Comparison of ENCODE assay signal across 22 mouse cellular contexts in genomic region chr4:105208977-105209376, GRCm38 (mm10). TPM values are rescaled to one million over a fixed set of nuclear protein-coding genes. Genes with fewer than 3 reads are reported as not detected.
DNase-seq lines count a peak whose midpoint lies in the region; ATAC-seq and TF ChIP-seq lines count a peak whose summit lies in the region.
"Had no signal": no experiment of that assay in that cellular context is flagged by ENCODE, and none has a peak within 500 bp of the region (broad histone marks: within the 10 kb centered on the region; RNA-seq: fewer than 3 reads in every experiment).

No protein-coding gene starts in this region.

- peak; percentile 27; the same call in 1 of the 2 replicates for ATAC-seq in intestine, embryonic 16.5 days
- no peak for ATAC-seq in intestine, embryonic 15.5 days
- peak; percentile 42 for ATAC-seq in intestine, postnatal 0 days
- ATAC-seq: activated CD4-positive, CD25-positive, alpha-beta regulatory T cell, adult 4 months; CD4-positive, CD25-positive, alpha-beta regulatory T cell, adult 4 months; forebrain, embryonic 13.5 days; forebrain, embryonic 15.5 days; forebrain, postnatal 0 days; Patski had no signal

- no peak overlapping the region for H3K27ac ChIP-seq in intestine, embryonic 16.5 days (ENCODE audit: low read length)
- H3K27ac ChIP-seq in intestine, embryonic 15.5 days, result no peak overlapping the region
- H3K27ac ChIP-seq in intestine, postnatal 0 days (ENCODE audit: low read depth, low read length), result no peak overlapping the region
- H3K27ac ChIP-seq: embryonic facial prominence, embryonic 10.5 days; embryonic facial prominence, embryonic 12.5 days; forebrain, embryonic 13.5 days; forebrain, embryonic 15.5 days had no signal

- peak; percentile 37 for DNase-seq in adrenal gland, postnatal 10 days
- no peak for DNase-seq in adrenal gland, adult 8-10 months
- DNase-seq: adrenal gland, postnatal 14 days; B cell, adult 2 months; cerebellum, adult 11-12 months; cerebellum, adult 2 months; cerebellum, adult 9-10 months; cerebellum, postnatal 10 days; cerebellum, postnatal 25 days; forebrain, postnatal 0 days had no signal

- TF ChIP-seq CTCF in intestine, postnatal 0 days (IDR thresholded peaks at IDR 0.05; ENCODE audit: low read depth), result no peak

- no peak overlapping the region for H3K4me3 ChIP-seq in intestine, embryonic 16.5 days (ENCODE audit: low read length)
- no peak overlapping the region for H3K4me3 ChIP-seq in intestine, embryonic 15.5 days (replicated peaks)
- no peak overlapping the region for H3K4me3 ChIP-seq in intestine, postnatal 0 days (ENCODE audit: low read depth, low read length)
- H3K4me3 ChIP-seq: embryonic facial prominence, embryonic 10.5 days; embryonic facial prominence, embryonic 12.5 days; forebrain, embryonic 13.5 days; forebrain, embryonic 15.5 days had no signal

- no peak overlapping the region for H3K4me2 ChIP-seq in intestine, embryonic 16.5 days (ENCODE audit: low read depth, low read length)
- H3K4me2 ChIP-seq in intestine, embryonic 15.5 days (replicated peaks), result no peak overlapping the region
- no peak overlapping the region for H3K4me2 ChIP-seq in intestine, postnatal 0 days (replicated peaks; ENCODE audit: low read depth)
- H3K4me2 ChIP-seq: embryonic facial prominence, embryonic 12.5 days; forebrain, embryonic 13.5 days; forebrain, embryonic 15.5 days had no signal

- WGBS in intestine, embryonic 16.5 days, result 87% methylated on average over 5 of the region's 5 CpGs
- WGBS in intestine, embryonic 15.5 days, result 88% methylated on average over 5 of the region's 5 CpGs
- 72% methylated on average over 5 of the region's 5 CpGs for WGBS in intestine, postnatal 0 days

- peaks cover 3% of the 10 kb centered on the region; the same call in 1 of the 2 replicates for H3K36me3 ChIP-seq in intestine, embryonic 16.5 days (ENCODE audit: control insufficient read depth, insufficient read depth, low read length)
- H3K36me3 ChIP-seq in intestine, embryonic 15.5 days, result 0 out of 2 replicates have a peak, but pooled peaks cover 9% of the 10 kb centered on the region
- peaks cover 57% of the 10 kb centered on the region for H3K36me3 ChIP-seq in intestine, postnatal 0 days (ENCODE audit: control insufficient read depth, insufficient read depth)
- H3K36me3 ChIP-seq: G1E had no signal

- H3K9me3 ChIP-seq in intestine, embryonic 16.5 days (ENCODE audit: control insufficient read depth, low read length), result no peaks in the 10 kb centered on the region
- no peaks in the 10 kb centered on the region for H3K9me3 ChIP-seq in intestine, embryonic 15.5 days
- no peaks in the 10 kb centered on the region for H3K9me3 ChIP-seq in intestine, postnatal 0 days (ENCODE audit: control insufficient read depth)
- H3K9me3 ChIP-seq: embryonic facial prominence, embryonic 10.5 days; embryonic facial prominence, embryonic 12.5 days; forebrain, embryonic 13.5 days; forebrain, embryonic 15.5 days had no signal

- peaks cover 45% of the 10 kb centered on the region for H3K4me1 ChIP-seq in intestine, embryonic 16.5 days (ENCODE audit: control insufficient read depth, insufficient read depth, low read length)
- H3K4me1 ChIP-seq in intestine, embryonic 15.5 days (replicated peaks), result peaks cover 44% of the 10 kb centered on the region
- H3K4me1 ChIP-seq in intestine, postnatal 0 days (replicated peaks; ENCODE audit: control insufficient read depth, insufficient read depth, low read length), result peaks cover 28% of the 10 kb centered on the region

- H3K27me3 ChIP-seq in intestine, embryonic 16.5 days (replicated peaks; ENCODE audit: control insufficient read depth, insufficient read depth, low read length), result no peaks in the 10 kb centered on the region
- no peaks in the 10 kb centered on the region for H3K27me3 ChIP-seq in intestine, embryonic 15.5 days (replicated peaks)
- H3K27me3 ChIP-seq in intestine, postnatal 0 days (replicated peaks; ENCODE audit: control insufficient read depth, insufficient read depth, low read length), result no peaks in the 10 kb centered on the region
- H3K27me3 ChIP-seq: CH12.LX; embryonic facial prominence, embryonic 12.5 days; forebrain, embryonic 13.5 days; forebrain, embryonic 15.5 days; Patski had no signal

- no peak overlapping the region for H3K9ac ChIP-seq in intestine, embryonic 16.5 days (ENCODE audit: low read depth, low read length)
- no peak overlapping the region for H3K9ac ChIP-seq in intestine, embryonic 15.5 days
- H3K9ac ChIP-seq in intestine, postnatal 0 days (ENCODE audit: low read depth, low read length), result no peak overlapping the region
- H3K9ac ChIP-seq: embryonic facial prominence, embryonic 12.5 days; forebrain, embryonic 13.5 days; forebrain, embryonic 15.5 days; forebrain, postnatal 0 days had no signal

RNA-seq across cellular contexts. Expression of gene Plpp3, which starts 51.8 kb away (rescaled TPM):
- total RNA-seq in adrenal gland, postnatal 10 days (2021), result 100 to 1,000 TPM; 157 to 169 TPM
- total RNA-seq in adrenal gland, adult 8-10 months (2022), result 100 to 1,000 TPM; 211 to 349 (median 255) TPM
- 46.0 and 48.4 TPM in 2 replicates for polyA plus RNA-seq in intestine, embryonic 16.5 days (2015; fragmentation: Nextera tagmentation; extraction: Ambion mirVana)
- polyA plus RNA-seq in intestine, embryonic 15.5 days (2015; fragmentation: Nextera tagmentation; extraction: Ambion mirVana), result 41.2 and 42.0 TPM in 2 replicates
- polyA plus RNA-seq in intestine, postnatal 0 days (2015; fragmentation: Nextera tagmentation; extraction: Ambion mirVana), result 84.1 and 84.3 TPM in 2 replicates
- total RNA-seq: G1E had no signal
- polyA plus RNA-seq: activated CD4-positive, CD25-positive, alpha-beta regulatory T cell, adult 4 months; G1E had no signal
